Mouse (Mus musculus) gastrocnemius, postnatal 25 days (tissue): Measurements from ENCODE around the gene Cnpy3. TPM values are rescaled to one million over a fixed set of nuclear protein-coding genes. Genes with fewer than 3 reads are reported as not detected.

Source experiments
- total RNA-seq, 2 experiments: library from RNA; stranded (reverse); gene quantifications; 1 replicate in 1 of 2; 2 replicates in 1 of 2; pipeline ENCODE4 v1.2.3; 2021

Gene Cnpy3
- total RNA-seq, 2 experiments from 2014 or later = 8.3 to 11.8 TPM

Other genes with a start within 250 kb of the Cnpy3 start
- gene Cul9, start 205.8 kb downstream of the Cnpy3 start, total RNA-seq = 10 to 100 TPM; 11.7 to 12.1 TPM
- 10 to 100 TPM; 64.6 to 85.8 TPM for gene Srf, start 196.0 kb downstream of the Cnpy3 start, total RNA-seq
- gene Ptk7, start 122.7 kb downstream of the Cnpy3 start, total RNA-seq = 1 to 10 TPM; 1.1 to 1.3 TPM
- 10 to 100 TPM; 12.7 to 15.0 TPM for gene Klc4, start 106.2 kb downstream of the Cnpy3 start, total RNA-seq
- gene Mrpl2, start 106.0 kb downstream of the Cnpy3 start, total RNA-seq = 100 to 1,000 TPM in 1 of 2 experiments, 10 to 100 TPM in 1; 99.2 to 110 TPM
- 10 to 100 TPM in 1 of 2 experiments, 1 to 10 TPM in 1; 8.8 to 14.4 TPM for gene Cul7, start 101.9 kb downstream of the Cnpy3 start, total RNA-seq
- gene Rrp36, start 77.9 kb downstream of the Cnpy3 start, total RNA-seq = 10 to 100 TPM in 1 of 2 experiments, 1 to 10 TPM in 1; 7.5 to 12.1 TPM
- gene Mea1, start 73.4 kb downstream of the Cnpy3 start, total RNA-seq = 10 to 100 TPM; 45.3 to 54.7 TPM
- gene Klhdc3, start 71.3 kb downstream of the Cnpy3 start, total RNA-seq = 100 to 1,000 TPM; 135 to 168 TPM
- 10 to 100 TPM; 24.0 to 28.3 TPM for gene Ppp2r5d, start 47.1 kb downstream of the Cnpy3 start, total RNA-seq
- gene Pex6, start 40.8 kb downstream of the Cnpy3 start, total RNA-seq = 10 to 100 TPM; 12.5 to 14.0 TPM
- gene Gnmt, start 23.0 kb downstream of the Cnpy3 start, total RNA-seq = 1 to 10 TPM; 1.1 to 1.2 TPM
- gene Ptcra, start 11.5 kb upstream of the Cnpy3 start, total RNA-seq = not detected
- gene 2310039H08Rik, start 20.4 kb upstream of the Cnpy3 start, total RNA-seq = 10 to 100 TPM; 34.9 to 35.0 TPM
- 10 to 100 TPM; 42.6 to 50.4 TPM for gene Rpl7l1, start 30.5 kb upstream of the Cnpy3 start, total RNA-seq
- 1 to 10 TPM; 7.5 to 9.2 TPM for gene Bicral, start 106.3 kb upstream of the Cnpy3 start, total RNA-seq
- gene Tbcc, start 138.5 kb upstream of the Cnpy3 start, total RNA-seq = 1 to 10 TPM; 7.1 to 8.5 TPM
- not detected for gene Prph2, start 158.2 kb upstream of the Cnpy3 start, total RNA-seq